Mouse (Mus musculus) mature B cell (primary cell): ENCODE data around the gene Dcaf4.

ENCODE experiments used
- in situ Hi-C: fragments of 300-500 bp; cut with MboI; formaldehyde crosslinking; loops from 2 replicates; pipeline ENCODE4 v1.14.3; 2019

Dcaf4 gene

DNA sequence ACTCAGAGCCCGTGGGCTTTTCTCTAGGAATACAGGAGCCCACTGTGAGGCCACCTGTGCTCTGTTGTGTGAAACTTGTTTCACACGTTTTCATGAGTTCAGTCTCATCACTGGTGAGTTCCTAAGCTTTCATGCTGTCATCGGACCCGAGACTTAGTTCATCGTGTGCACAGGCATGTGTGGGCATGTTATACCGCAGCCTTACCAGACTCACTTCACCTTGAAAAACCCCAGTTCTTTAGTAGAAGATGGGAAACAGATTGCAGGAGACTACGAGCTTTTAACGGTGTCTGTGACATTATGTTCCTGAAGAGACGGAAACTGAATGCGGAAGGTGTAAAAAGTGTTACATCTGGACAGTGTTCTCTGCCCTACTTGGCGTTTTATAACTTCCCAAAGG, 15.2 kb downstream of the Dcaf4 start:
- in situ Hi-C loops = no loop called here

DNA sequence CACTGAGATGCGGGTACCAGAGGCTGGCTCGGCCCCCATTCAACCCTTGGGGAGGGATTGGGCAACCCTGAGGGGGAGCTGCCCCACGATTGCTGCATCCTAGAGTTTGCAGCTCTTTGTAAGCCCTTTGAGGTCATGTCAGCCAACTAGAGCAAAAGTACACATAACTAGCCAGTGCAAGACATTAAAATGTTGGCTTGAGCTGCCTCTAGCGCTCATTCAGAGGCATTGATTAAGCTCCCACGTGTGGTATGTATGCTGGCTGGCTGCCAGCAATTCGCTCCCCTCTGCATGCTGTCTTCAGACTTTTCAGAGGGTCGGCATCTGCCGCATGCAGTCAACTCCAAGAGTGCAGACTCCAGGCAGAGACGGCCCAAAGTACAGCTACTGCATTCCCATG, 15.8 kb downstream of the Dcaf4 start:
- in situ Hi-C loops = no loop called here

- in situ Hi-C loops = no loop called here
These were observed 23.7 kb downstream of the Dcaf4 start for GRCm38 (mm10) chr12:83543997-83544396.

- in situ Hi-C loops = no loop called here
These were observed 24.5 kb downstream of the Dcaf4 start for GRCm38 (mm10) chr12:83544791-83545190.

GRCm38 (mm10) chr12:83551305-83551704, 31.0 kb downstream of the Dcaf4 start:
- in situ Hi-C loops = no loop called here

DNA sequence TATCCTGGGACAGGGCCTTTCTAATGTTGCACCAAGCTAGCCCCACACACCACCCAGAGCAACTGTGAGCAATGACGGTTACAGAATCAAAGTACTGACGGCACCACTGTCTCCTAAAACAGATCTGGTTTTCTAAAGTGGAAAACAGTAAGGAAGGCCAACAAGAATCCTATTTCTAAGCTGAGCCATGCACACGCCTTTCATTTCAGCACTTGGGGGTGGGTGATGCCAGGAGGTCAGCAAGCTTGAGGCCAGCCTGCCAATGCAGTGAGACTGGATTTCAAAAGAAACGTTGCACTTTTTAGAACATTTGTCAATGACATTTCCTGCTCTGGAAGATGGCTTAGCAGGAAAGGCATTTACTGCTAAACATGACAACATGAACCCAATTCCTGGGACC, 33.5 kb downstream of the Dcaf4 start:
- in situ Hi-C loops = no loop called here

DNA sequence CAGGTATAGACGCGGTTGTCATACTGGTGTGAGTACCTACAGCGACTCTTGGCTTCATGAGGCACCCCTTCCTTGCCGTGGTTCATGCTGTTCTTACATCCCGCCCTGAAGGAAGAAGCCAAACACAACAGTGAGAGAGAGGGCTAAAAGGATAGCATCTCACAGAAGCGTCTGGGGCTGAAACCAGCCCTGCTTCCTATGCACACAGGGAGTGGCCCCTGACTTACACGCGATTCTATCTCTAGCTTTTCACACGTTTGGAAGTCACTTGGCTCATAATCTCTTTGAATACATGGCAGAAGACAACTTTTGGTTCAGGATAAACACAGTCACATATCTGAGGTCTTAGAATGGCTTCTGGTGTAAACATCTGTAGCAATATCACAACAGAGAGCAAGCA, 35.3 kb downstream of the Dcaf4 start:
- in situ Hi-C loops = no loop called here

- in situ Hi-C loops = no loop called here
These were observed 38.2 kb downstream of the Dcaf4 start for GRCm38 (mm10) chr12:83558496-83558895.

- in situ Hi-C loops = no loop called here
These were observed 39.9 kb downstream of the Dcaf4 start for GRCm38 (mm10) chr12:83560189-83560588.

GRCm38 (mm10) chr12:83562589-83562988, 42.3 kb downstream of the Dcaf4 start:
- in situ Hi-C loops = no loop called here

DNA sequence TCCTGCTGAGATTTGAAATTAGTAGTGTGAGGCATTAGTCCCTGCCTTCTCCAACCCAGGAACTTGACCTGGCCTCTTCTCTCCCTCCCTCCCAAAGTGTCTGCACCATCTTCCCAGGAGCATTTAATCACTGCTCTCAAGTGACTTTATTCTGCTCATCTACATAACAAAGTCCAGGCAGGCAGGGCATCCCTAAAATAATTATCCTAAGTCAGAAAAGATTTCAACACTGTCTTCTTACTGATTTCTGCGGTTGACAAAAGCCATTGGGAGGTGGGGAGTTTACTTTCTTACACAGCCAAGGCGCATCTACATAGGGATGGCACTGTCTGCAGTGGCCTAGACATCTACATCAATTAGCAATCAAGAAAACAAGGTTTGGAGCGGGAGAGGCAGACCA, 49.6 kb downstream of the Dcaf4 start:
- in situ Hi-C loops = no loop called here

GRCm38 (mm10) chr12:83572717-83573116, 52.5 kb downstream of the Dcaf4 start:
- in situ Hi-C loops = no loop called here

GRCm38 (mm10) chr12:83577445-83577844, 57.2 kb downstream of the Dcaf4 start:
- in situ Hi-C loops = no loop called here

DNA sequence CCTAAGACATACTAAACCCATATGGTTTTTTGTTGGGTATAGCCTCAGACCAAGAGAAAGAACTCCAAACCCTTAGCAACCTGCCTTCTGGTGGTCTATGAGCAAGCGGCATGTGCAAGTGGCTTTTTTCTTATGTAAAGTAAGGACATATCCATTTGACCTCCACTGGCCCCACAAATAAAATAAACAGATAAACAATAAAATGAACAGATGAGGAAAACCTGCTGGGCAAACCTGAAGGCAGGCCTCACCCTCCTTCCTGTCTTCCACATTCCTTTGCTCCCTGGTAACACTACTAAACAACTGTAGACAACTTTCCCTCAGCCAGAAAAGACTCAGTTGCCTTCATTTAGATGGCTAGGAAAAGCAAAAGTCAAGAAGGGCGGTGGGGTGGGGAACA, 58.1 kb downstream of the Dcaf4 start:
- in situ Hi-C loops = no loop called here

- in situ Hi-C loops = no loop called here
These were observed 58.8 kb downstream of the Dcaf4 start for GRCm38 (mm10) chr12:83578896-83579569.

- in situ Hi-C loops = no loop called here
These were observed 60.0 kb downstream of the Dcaf4 start for GRCm38 (mm10) chr12:83580283-83580682.

- in situ Hi-C loops = no loop called here
These were observed 61.8 kb downstream of the Dcaf4 start for GRCm38 (mm10) chr12:83582106-83582505.

DNA sequence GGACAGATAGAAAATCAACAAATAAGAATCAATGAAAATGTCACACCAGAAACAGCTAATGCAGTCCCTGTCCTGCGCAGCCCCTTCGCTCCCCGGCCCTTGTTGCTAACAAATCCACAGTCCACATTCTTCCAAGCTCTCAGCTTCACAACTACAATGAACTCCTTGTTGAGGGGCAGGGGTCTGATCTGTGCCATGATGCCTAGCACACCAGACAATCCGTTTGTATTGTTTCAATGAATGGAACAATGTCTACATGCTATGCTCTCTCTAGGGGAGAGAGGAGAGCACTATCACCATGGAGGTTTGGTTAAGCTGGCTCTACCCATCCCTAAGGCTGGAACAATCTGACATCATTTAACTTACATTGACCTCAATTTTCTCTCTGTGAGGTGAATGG, 62.5 kb downstream of the Dcaf4 start:
- in situ Hi-C loops = no loop called here

DNA sequence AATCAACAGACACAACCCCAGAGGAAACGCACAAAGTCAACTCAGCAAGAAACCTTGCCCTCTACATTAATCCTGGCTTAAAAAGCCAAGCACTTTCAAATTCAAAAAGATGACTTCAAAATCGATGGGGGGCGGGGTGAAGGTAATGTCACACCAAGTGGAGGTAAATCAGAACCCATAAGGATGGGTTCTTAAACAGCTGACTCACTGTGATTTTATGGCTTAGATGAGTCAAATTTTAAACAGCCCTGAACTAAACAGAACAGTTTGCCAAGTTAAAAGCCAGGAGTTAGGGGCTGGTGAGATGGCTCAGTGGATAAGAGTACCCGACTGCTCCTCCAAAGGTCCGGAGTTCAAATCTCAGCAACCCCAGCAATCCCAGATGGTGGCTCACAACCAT, 66.4 kb downstream of the Dcaf4 start:
- in situ Hi-C loops = no loop called here
